16 mouse cellular contexts compared by ENCODE assay signal in the genomic region with DNA sequence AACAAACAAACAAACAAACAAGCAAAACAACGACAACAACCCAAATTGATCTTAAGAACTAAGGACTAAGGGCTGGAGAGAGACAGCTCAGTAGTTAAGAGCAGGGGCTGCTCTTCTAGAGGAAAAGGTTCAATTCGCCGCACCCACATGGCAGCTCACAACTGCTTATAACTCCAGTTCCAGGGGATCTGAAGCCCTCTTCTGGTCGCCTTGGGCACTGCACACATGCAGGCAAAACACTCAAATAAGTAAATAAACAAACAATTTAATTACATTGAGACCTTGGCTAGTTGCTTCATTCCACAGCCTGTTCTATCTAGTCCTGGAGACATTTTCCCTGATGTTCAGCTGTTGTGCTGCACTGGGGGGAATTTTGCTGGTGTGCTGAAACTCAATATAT. TPM values are rescaled to one million over a fixed set of nuclear protein-coding genes. Genes with fewer than 3 reads are reported as not detected.
DNase-seq lines count a peak whose midpoint lies in the region; ATAC-seq and TF ChIP-seq lines count a peak whose summit lies in the region.
"Had no signal": no experiment of that assay in that cellular context is flagged by ENCODE, and none has a peak within 500 bp of the region (broad histone marks: within the 10 kb centered on the region; RNA-seq: fewer than 3 reads in every experiment).

No protein-coding gene starts in this region.

- TF ChIP-seq POLR2A in spleen, adult 2 months (IDR thresholded peaks at IDR 0.05; ENCODE audit: low read depth, low read length): no peak

- H3K9ac ChIP-seq in hindbrain, postnatal 0 days (replicated peaks; ENCODE audit: low read length): no peak overlapping the region
- no peak overlapping the region for H3K9ac ChIP-seq in hindbrain, embryonic 16.5 days (ENCODE audit: low read depth, low read length)
- H3K9ac ChIP-seq: embryonic facial prominence, embryonic 13.5 days had no signal

- ATAC-seq in hindbrain, postnatal 0 days: no peak
- ATAC-seq in erythroblast, adult 5-6 weeks (replicated peaks; ENCODE audit: low FRiP score, poor library complexity, severe bottlenecking): 0 out of 2 replicates have a peak, but pooled peaks have one; percentile 52
- no peak for ATAC-seq in hindbrain, embryonic 16.5 days
- ATAC-seq: Patski had no signal

- H3K4me3 ChIP-seq in hindbrain, postnatal 0 days (ENCODE audit: low read length): no peak overlapping the region
- H3K4me3 ChIP-seq in hindbrain, embryonic 10.5 days: no peak overlapping the region
- no peak overlapping the region for H3K4me3 ChIP-seq in spleen, adult 2 months (ENCODE audit: extremely low read depth, insufficient read depth, insufficient read length)
- H3K4me3 ChIP-seq in hindbrain, embryonic 16.5 days (ENCODE audit: low read length): no peak overlapping the region
- H3K4me3 ChIP-seq in forebrain, embryonic 10.5 days: no peak overlapping the region
- H3K4me3 ChIP-seq: embryonic facial prominence, embryonic 13.5 days had no signal

- H3K27me3 ChIP-seq in hindbrain, postnatal 0 days (ENCODE audit: insufficient read depth, low read length): no peaks in the 10 kb centered on the region
- H3K27me3 ChIP-seq in hindbrain, embryonic 10.5 days (ENCODE audit: insufficient read depth, poor library complexity, severe bottlenecking): no peaks in the 10 kb centered on the region
- no peaks in the 10 kb centered on the region for H3K27me3 ChIP-seq in spleen, adult 2 months (ENCODE audit: control insufficient read depth, insufficient read depth, low read length)
- H3K27me3 ChIP-seq in hindbrain, embryonic 16.5 days (replicated peaks; ENCODE audit: control insufficient read depth, insufficient read depth, low read length): no peaks in the 10 kb centered on the region; the same call in 1 of the 2 replicates
- H3K27me3 ChIP-seq in forebrain, embryonic 10.5 days (ENCODE audit: poor library complexity, severe bottlenecking): no peaks in the 10 kb centered on the region; the same call in 1 of the 2 replicates
- H3K27me3 ChIP-seq: embryonic facial prominence, embryonic 13.5 days had no signal

- no peaks in the 10 kb centered on the region for H3K36me3 ChIP-seq in hindbrain, postnatal 0 days (ENCODE audit: insufficient read depth, low read length)
- H3K36me3 ChIP-seq in hindbrain, embryonic 10.5 days: no peaks in the 10 kb centered on the region
- H3K36me3 ChIP-seq in spleen, adult 2 months (ENCODE audit: control insufficient read depth, insufficient read depth, low read length): no peaks in the 10 kb centered on the region
- H3K36me3 ChIP-seq in hindbrain, embryonic 16.5 days (ENCODE audit: control insufficient read depth, insufficient read depth, low read length): no peaks in the 10 kb centered on the region
- H3K36me3 ChIP-seq in forebrain, embryonic 10.5 days (replicated peaks): no peaks in the 10 kb centered on the region
- H3K36me3 ChIP-seq: embryonic facial prominence, embryonic 13.5 days had no signal

- no peaks in the 10 kb centered on the region for H3K4me1 ChIP-seq in hindbrain, postnatal 0 days (ENCODE audit: insufficient read depth, low read length)
- no peaks in the 10 kb centered on the region for H3K4me1 ChIP-seq in hindbrain, embryonic 10.5 days (replicated peaks)
- H3K4me1 ChIP-seq in spleen, adult 2 months (ENCODE audit: control insufficient read depth, insufficient read depth, insufficient read length): 0 out of 2 replicates have a peak, but pooled peaks cover 2% of the 10 kb centered on the region
- no peaks in the 10 kb centered on the region for H3K4me1 ChIP-seq in hindbrain, embryonic 16.5 days (ENCODE audit: control insufficient read depth, insufficient read depth, low read depth, low read length)
- no peaks in the 10 kb centered on the region; the same call in 1 of the 2 replicates for H3K4me1 ChIP-seq in forebrain, embryonic 10.5 days
- H3K4me1 ChIP-seq: embryonic facial prominence, embryonic 13.5 days had no signal

- TF ChIP-seq CTCF in hindbrain, postnatal 0 days (IDR thresholded peaks at IDR 0.05; ENCODE audit: low read depth): peak; percentile 55
- peak; percentile 8; the same call in 1 of the 2 replicates for TF ChIP-seq CTCF in spleen, adult 2 months (IDR thresholded peaks at IDR 0.05; ENCODE audit: extremely low read depth, insufficient read depth, insufficient read length, insufficient replicate concordance)

- no peak for DNase-seq in hindbrain, postnatal 0 days (ENCODE audit: low spot score)
- DNase-seq in hindbrain, embryonic 10.5 days (ENCODE audit: low spot score): no peak
- DNase-seq in spleen, adult 2 months (ENCODE audit: low read depth in 1 of 2, low spot score in 2 of 2): no peak
- no peak for DNase-seq in spleen, postnatal 36 days (ENCODE audit: low spot score in 2 of 2)
- DNase-seq in thymus, postnatal 4 days: peak; percentile 80
- no peak for DNase-seq in forebrain, embryonic 10.5 days (ENCODE audit: extremely low spot score, low spot score)
- DNase-seq: cerebellum, adult 11 months; heart, postnatal 4 days; right cerebral cortex, postnatal 4 days had no signal

- H3K4me2 ChIP-seq in hindbrain, postnatal 0 days (ENCODE audit: low read depth, low read length): no peak overlapping the region
- H3K4me2 ChIP-seq in hindbrain, embryonic 16.5 days (ENCODE audit: low read length): no peak overlapping the region
- H3K4me2 ChIP-seq: embryonic facial prominence, embryonic 13.5 days had no signal

- H3K9me3 ChIP-seq in hindbrain, postnatal 0 days (ENCODE audit: low read length): no peaks in the 10 kb centered on the region
- H3K9me3 ChIP-seq in hindbrain, embryonic 10.5 days: no peaks in the 10 kb centered on the region
- H3K9me3 ChIP-seq in hindbrain, embryonic 16.5 days (ENCODE audit: control insufficient read depth, low read length): no peaks in the 10 kb centered on the region
- no peaks in the 10 kb centered on the region for H3K9me3 ChIP-seq in forebrain, embryonic 10.5 days
- H3K9me3 ChIP-seq: embryonic facial prominence, embryonic 13.5 days had no signal

- H3K27ac ChIP-seq in hindbrain, postnatal 0 days: no peak overlapping the region
- H3K27ac ChIP-seq in hindbrain, embryonic 10.5 days: no peak overlapping the region
- no peak overlapping the region for H3K27ac ChIP-seq in spleen, adult 2 months (ENCODE audit: insufficient read depth, low read length)
- H3K27ac ChIP-seq in hindbrain, embryonic 16.5 days (ENCODE audit: low read depth, low read length): no peak overlapping the region
- H3K27ac ChIP-seq in forebrain, embryonic 10.5 days: no peak overlapping the region
- H3K27ac ChIP-seq: embryonic facial prominence, embryonic 13.5 days had no signal

- 73% methylated on average over 4 of the region's 4 CpGs for WGBS in hindbrain, postnatal 0 days
- 70% methylated on average over 4 of the region's 4 CpGs for WGBS in hindbrain, embryonic 10.5 days
- 79% methylated on average over 4 of the region's 4 CpGs for WGBS in spleen, adult 2 months
- 70% methylated on average over 4 of the region's 4 CpGs for WGBS in hindbrain, embryonic 16.5 days
- WGBS in forebrain, embryonic 10.5 days: 73% methylated on average over 4 of the region's 4 CpGs

RNA-seq across cellular contexts. Expression of gene Slc34a1, which starts 5.1 kb away (rescaled TPM):
- total RNA-seq in hindbrain, postnatal 0 days (2014; rRNA removed): not detected in 2 replicates
- polyA plus RNA-seq in hindbrain, postnatal 0 days (2015; fragmentation: Nextera tagmentation; extraction: Ambion mirVana): not detected in 2 replicates
- 0.22 TPM in 1 of 2 replicates, not detected in the other for polyA plus RNA-seq in hindbrain, embryonic 10.5 days (2016; fragmentation: Nextera tagmentation; extraction: Ambion mirVana)
- 0.87 and 2.2 TPM in 2 replicates for polyA plus RNA-seq in spleen, adult 2 months (2012; rRNA removed)
- not detected in 2 replicates for total RNA-seq in erythroblast, adult 5-6 weeks (2015; ENCODE audit: low replicate concordance)
- total RNA-seq in erythroblast, adult 5-6 weeks (2017; ENCODE audit: low replicate concordance): not detected in 2 replicates
- polyA plus RNA-seq in hindbrain, embryonic 16.5 days (2015; fragmentation: Nextera tagmentation; extraction: Ambion mirVana): 0.05 TPM in 1 of 2 replicates, not detected in the other
- not detected in 2 replicates for polyA plus RNA-seq in forebrain, embryonic 10.5 days (2016; fragmentation: Nextera tagmentation; extraction: Ambion mirVana)
- total RNA-seq: gastrocnemius, adult 8-10 months; heart, postnatal 4 days; layer of hippocampus, postnatal 14 days had no signal
- polyA plus RNA-seq: embryonic facial prominence, embryonic 13.5 days; lung, embryonic 16.5 days; Patski had no signal

RNA-seq across cellular contexts. Expression of gene Pfn3, which starts 22.1 kb away (rescaled TPM):
- total RNA-seq in hindbrain, postnatal 0 days (2014; rRNA removed): 0.52 TPM in 1 of 2 replicates, not detected in the other
- polyA plus RNA-seq in hindbrain, postnatal 0 days (2015; fragmentation: Nextera tagmentation; extraction: Ambion mirVana): 0.37 and 0.68 TPM in 2 replicates
- polyA plus RNA-seq in hindbrain, embryonic 10.5 days (2016; fragmentation: Nextera tagmentation; extraction: Ambion mirVana): not detected in 2 replicates
- not detected in 2 replicates for polyA plus RNA-seq in spleen, adult 2 months (2012; rRNA removed)
- not detected in 2 replicates for total RNA-seq in erythroblast, adult 5-6 weeks (2015; ENCODE audit: low replicate concordance)
- total RNA-seq in erythroblast, adult 5-6 weeks (2017; ENCODE audit: low replicate concordance): not detected in 2 replicates
- 1.1 and 1.4 TPM in 2 replicates for polyA plus RNA-seq in hindbrain, embryonic 16.5 days (2015; fragmentation: Nextera tagmentation; extraction: Ambion mirVana)
- not detected in 2 replicates for polyA plus RNA-seq in forebrain, embryonic 10.5 days (2016; fragmentation: Nextera tagmentation; extraction: Ambion mirVana)
- total RNA-seq: gastrocnemius, adult 8-10 months; heart, postnatal 4 days; layer of hippocampus, postnatal 14 days had no signal
- polyA plus RNA-seq: embryonic facial prominence, embryonic 13.5 days; lung, embryonic 16.5 days; Patski had no signal

RNA-seq across cellular contexts. Expression of gene Rgs14, which starts 23.4 kb away (rescaled TPM):
- total RNA-seq in hindbrain, postnatal 0 days (2014; rRNA removed): 0.36 and 0.78 TPM in 2 replicates
- polyA plus RNA-seq in hindbrain, postnatal 0 days (2015; fragmentation: Nextera tagmentation; extraction: Ambion mirVana): 0.69 and 0.76 TPM in 2 replicates
- 0.44 and 0.68 TPM in 2 replicates for polyA plus RNA-seq in hindbrain, embryonic 10.5 days (2016; fragmentation: Nextera tagmentation; extraction: Ambion mirVana)
- 54.7 and 68.4 TPM in 2 replicates for polyA plus RNA-seq in spleen, adult 2 months (2012; rRNA removed)
- 9.0 and 14.2 TPM in 2 replicates for total RNA-seq in erythroblast, adult 5-6 weeks (2015; ENCODE audit: low replicate concordance)
- 7.8 and 7.9 TPM in 2 replicates for total RNA-seq in erythroblast, adult 5-6 weeks (2017; ENCODE audit: low replicate concordance)
- polyA plus RNA-seq in hindbrain, embryonic 16.5 days (2015; fragmentation: Nextera tagmentation; extraction: Ambion mirVana): 0.27 and 0.44 TPM in 2 replicates
- 0.34 and 0.58 TPM in 2 replicates for polyA plus RNA-seq in forebrain, embryonic 10.5 days (2016; fragmentation: Nextera tagmentation; extraction: Ambion mirVana)

RNA-seq across cellular contexts. Expression of gene Lman2, which starts 30.4 kb away (rescaled TPM):
- total RNA-seq in hindbrain, postnatal 0 days (2014; rRNA removed): 60.7 and 72.2 TPM in 2 replicates
- polyA plus RNA-seq in hindbrain, postnatal 0 days (2015; fragmentation: Nextera tagmentation; extraction: Ambion mirVana): 36.4 and 37.0 TPM in 2 replicates
- polyA plus RNA-seq in hindbrain, embryonic 10.5 days (2016; fragmentation: Nextera tagmentation; extraction: Ambion mirVana): 95.2 and 107 TPM in 2 replicates
- polyA plus RNA-seq in spleen, adult 2 months (2012; rRNA removed): 63.9 and 70.1 TPM in 2 replicates
- 19.6 and 20.2 TPM in 2 replicates for total RNA-seq in erythroblast, adult 5-6 weeks (2015; ENCODE audit: low replicate concordance)
- total RNA-seq in erythroblast, adult 5-6 weeks (2017; ENCODE audit: low replicate concordance): 31.8 and 33.4 TPM in 2 replicates
- polyA plus RNA-seq in hindbrain, embryonic 16.5 days (2015; fragmentation: Nextera tagmentation; extraction: Ambion mirVana): 44.9 and 51.5 TPM in 2 replicates
- polyA plus RNA-seq in forebrain, embryonic 10.5 days (2016; fragmentation: Nextera tagmentation; extraction: Ambion mirVana): 97.8 and 100 TPM in 2 replicates

RNA-seq across cellular contexts. Expression of gene F12, which starts 33.7 kb away (rescaled TPM):
- total RNA-seq in hindbrain, postnatal 0 days (2014; rRNA removed): not detected in 2 replicates
- polyA plus RNA-seq in hindbrain, postnatal 0 days (2015; fragmentation: Nextera tagmentation; extraction: Ambion mirVana): 0.26 and 0.48 TPM in 2 replicates
- polyA plus RNA-seq in hindbrain, embryonic 10.5 days (2016; fragmentation: Nextera tagmentation; extraction: Ambion mirVana): 0.07 and 0.25 TPM in 2 replicates
- polyA plus RNA-seq in spleen, adult 2 months (2012; rRNA removed): 0.64 and 1.6 TPM in 2 replicates
- total RNA-seq in erythroblast, adult 5-6 weeks (2015; ENCODE audit: low replicate concordance): not detected in 2 replicates
- total RNA-seq in erythroblast, adult 5-6 weeks (2017; ENCODE audit: low replicate concordance): not detected in 2 replicates
- polyA plus RNA-seq in hindbrain, embryonic 16.5 days (2015; fragmentation: Nextera tagmentation; extraction: Ambion mirVana): 0.14 and 0.38 TPM in 2 replicates
- not detected in 2 replicates for polyA plus RNA-seq in forebrain, embryonic 10.5 days (2016; fragmentation: Nextera tagmentation; extraction: Ambion mirVana)
- total RNA-seq: gastrocnemius, adult 8-10 months; heart, postnatal 4 days had no signal
- polyA plus RNA-seq: Patski had no signal

Comparison
In these comparisons a context has a peak if more than half of its experiments do, and no peak if none do; other contexts are left out.
1. RNA of gene Rgs14, which starts 23.4 kb away (polyA plus RNA-seq): 54.7 to 68.4 TPM in spleen, adult 2 months; 0.69 to 0.76 TPM in hindbrain, postnatal 0 days, 0.44 to 0.68 TPM in hindbrain, embryonic 10.5 days, 0.34 to 0.58 TPM in forebrain, embryonic 10.5 days and 0.27 to 0.44 TPM in hindbrain, embryonic 16.5 days; every median in the first group is over 10 times any median in the second.